ENCODE assay signal across 8 mouse cellular contexts in genomic region chr7:81453443-81454274, GRCm38 (mm10). TPM values are rescaled to one million over a fixed set of nuclear protein-coding genes. Genes with fewer than 3 reads are reported as not detected.
DNase-seq lines count a peak whose midpoint lies in the region; ATAC-seq lines count a peak whose summit lies in the region.

No protein-coding gene starts in this region.

- no peaks in the 10 kb centered on the region for H3K9me3 ChIP-seq in forebrain, embryonic 15.5 days
- no peaks in the 10 kb centered on the region for H3K9me3 ChIP-seq in hindbrain, embryonic 11.5 days (ENCODE audit: control insufficient read depth, low read length)
- H3K9me3 ChIP-seq in stomach, embryonic 16.5 days (replicated peaks; ENCODE audit: control insufficient read depth, low read length), result no peaks in the 10 kb centered on the region

- peaks cover 26% of the 10 kb centered on the region for H3K4me1 ChIP-seq in forebrain, embryonic 15.5 days
- peaks cover 14% of the 10 kb centered on the region for H3K4me1 ChIP-seq in hindbrain, embryonic 11.5 days (replicated peaks; ENCODE audit: control insufficient read depth, insufficient read depth, low read length)
- H3K4me1 ChIP-seq in stomach, embryonic 16.5 days (ENCODE audit: control insufficient read depth, insufficient read depth, low read length), result peaks cover 19% of the 10 kb centered on the region

- ATAC-seq in cerebellum, adult (ENCODE audit: insufficient number of reproducible peaks, low FRiP score, low TSS enrichment), result peak; percentile 18; the same call in 1 of the 2 replicates
- peak; percentile 54 for ATAC-seq in forebrain, embryonic 15.5 days (replicated peaks)
- peak; percentile 69 for ATAC-seq in hindbrain, embryonic 11.5 days (ENCODE audit: low FRiP score)
- peak; percentile 45 for ATAC-seq in stomach, embryonic 16.5 days (ENCODE audit: insufficient read depth, low FRiP score)
- no peak for ATAC-seq in inflammation-experienced regulatory T-cells, adult 6 months

- no peaks in the 10 kb centered on the region for H3K36me3 ChIP-seq in forebrain, embryonic 15.5 days
- H3K36me3 ChIP-seq in hindbrain, embryonic 11.5 days (ENCODE audit: control insufficient read depth, insufficient read depth, low read length), result no peaks in the 10 kb centered on the region
- H3K36me3 ChIP-seq in stomach, embryonic 16.5 days (ENCODE audit: control insufficient read depth, insufficient read depth, low read length), result no peaks in the 10 kb centered on the region

- H3K4me3 ChIP-seq in forebrain, embryonic 15.5 days, result peak overlapping the region; percentile 47
- H3K4me3 ChIP-seq in hindbrain, embryonic 11.5 days (ENCODE audit: low read depth, low read length), result peak overlapping the region; percentile 40
- H3K4me3 ChIP-seq in stomach, embryonic 16.5 days (replicated peaks; ENCODE audit: low read length), result peak overlapping the region; percentile 53

- H3K27me3 ChIP-seq in forebrain, embryonic 15.5 days, result peaks cover 69% of the 10 kb centered on the region
- peaks cover 44% of the 10 kb centered on the region for H3K27me3 ChIP-seq in hindbrain, embryonic 11.5 days (ENCODE audit: control insufficient read depth, insufficient read depth, low read length)
- H3K27me3 ChIP-seq in stomach, embryonic 16.5 days (ENCODE audit: control insufficient read depth, insufficient read depth, low read length), result peaks cover 58% of the 10 kb centered on the region

- no peak overlapping the region for H3K27ac ChIP-seq in forebrain, embryonic 15.5 days (replicated peaks)
- no peak overlapping the region for H3K27ac ChIP-seq in hindbrain, embryonic 11.5 days (ENCODE audit: low read depth, low read length)
- no peak overlapping the region for H3K27ac ChIP-seq in stomach, embryonic 16.5 days (ENCODE audit: low read length)

- peak overlapping the region; percentile 96 for H3K4me2 ChIP-seq in forebrain, embryonic 15.5 days (replicated peaks)
- peak overlapping the region; percentile 89 for H3K4me2 ChIP-seq in hindbrain, embryonic 11.5 days (replicated peaks; ENCODE audit: low read depth, low read length)
- H3K4me2 ChIP-seq in stomach, embryonic 16.5 days (ENCODE audit: low read depth, low read length), result peak overlapping the region; percentile 93

- H3K9ac ChIP-seq in forebrain, embryonic 15.5 days (replicated peaks), result peak overlapping the region; percentile 31
- H3K9ac ChIP-seq in hindbrain, embryonic 11.5 days (ENCODE audit: low read depth, low read length), result no peak overlapping the region
- 0 out of 2 replicates have a peak overlapping the region, but pooled peaks have one; percentile 46 for H3K9ac ChIP-seq in stomach, embryonic 16.5 days (ENCODE audit: low read length)

- DNase-seq in R1 (ENCODE audit: low read depth, low spot score), result peak; percentile 45
- DNase-seq in hindbrain, embryonic 11.5 days (ENCODE audit: low spot score), result peak; percentile 70
- DNase-seq in layer of hippocampus, postnatal 10 days (ENCODE audit: low spot score in 2 of 2), result peak; percentile 57 to 67
- DNase-seq in lung, postnatal 4 days, result peak; percentile 17 to 44

- WGBS in forebrain, embryonic 15.5 days, result 3% methylated on average over 84 of the region's 84 CpGs
- 4% methylated on average over 82 of the region's 84 CpGs for WGBS in hindbrain, embryonic 11.5 days
- WGBS in stomach, embryonic 16.5 days, result 4% methylated on average over 84 of the region's 84 CpGs

RNA-seq across cellular contexts. Expression of gene Cpeb1, which starts 1.6 kb away (rescaled TPM):
- 2.0 and 2.1 TPM in 2 replicates for polyA plus RNA-seq in forebrain, embryonic 15.5 days (2015; fragmentation: Nextera tagmentation; extraction: Ambion mirVana)
- polyA plus RNA-seq in hindbrain, embryonic 11.5 days (2014; fragmentation: Nextera tagmentation; extraction: Ambion mirVana), result 1.2 and 1.3 TPM in 2 replicates
- 10 to 100 TPM; 37.5 to 43.0 TPM for total RNA-seq in layer of hippocampus, postnatal 10 days (2021)
- polyA plus RNA-seq in stomach, embryonic 16.5 days (2015; fragmentation: Nextera tagmentation; extraction: Ambion mirVana), result 1.1 and 1.6 TPM in 2 replicates
- under 1 TPM in 1 of 3 experiments, not detected in 2; 0.30 TPM for polyA plus RNA-seq in inflammation-experienced regulatory T-cells, adult 6 months (2017; shearing (Covaris generic))

RNA-seq across cellular contexts. Expression of gene Ap3b2, which starts 40.1 kb away (rescaled TPM):
- polyA plus RNA-seq in forebrain, embryonic 15.5 days (2015; fragmentation: Nextera tagmentation; extraction: Ambion mirVana), result 119 and 120 TPM in 2 replicates
- 38.7 and 46.7 TPM in 2 replicates for polyA plus RNA-seq in hindbrain, embryonic 11.5 days (2014; fragmentation: Nextera tagmentation; extraction: Ambion mirVana)
- total RNA-seq in layer of hippocampus, postnatal 10 days (2021), result 100 to 1,000 TPM; 150 to 154 TPM
- 4.9 and 5.4 TPM in 2 replicates for polyA plus RNA-seq in stomach, embryonic 16.5 days (2015; fragmentation: Nextera tagmentation; extraction: Ambion mirVana)
- polyA plus RNA-seq in inflammation-experienced regulatory T-cells, adult 6 months (2017; shearing (Covaris generic)), result not detected

RNA-seq across cellular contexts. Expression of gene BC048679, which starts 44.4 kb away (rescaled TPM):
- polyA plus RNA-seq in forebrain, embryonic 15.5 days (2015; fragmentation: Nextera tagmentation; extraction: Ambion mirVana), result not detected in 2 replicates
- polyA plus RNA-seq in hindbrain, embryonic 11.5 days (2014; fragmentation: Nextera tagmentation; extraction: Ambion mirVana), result not detected in 2 replicates
- total RNA-seq in layer of hippocampus, postnatal 10 days (2021), result not detected
- not detected in 2 replicates for polyA plus RNA-seq in stomach, embryonic 16.5 days (2015; fragmentation: Nextera tagmentation; extraction: Ambion mirVana)
- not detected for polyA plus RNA-seq in inflammation-experienced regulatory T-cells, adult 6 months (2017; shearing (Covaris generic))
